Mouse (Mus musculus): ENCODE measurements around the gene Rgs14. TPM values are rescaled to one million over a fixed set of nuclear protein-coding genes. Genes with fewer than 3 reads are reported as not detected.

Gene Rgs14
- total and polyA plus RNA-seq, 3 experiments, result 0.23 to 1.9 (median 0.73) TPM

- WGBS, result 73% methylated on average over 7 of the region's 7 CpGs
- Histone ChIP-seq H3K36me3 (ENCODE audit: control insufficient read depth, insufficient read depth, low read length) (no peaks in the 10 kb centered on the region), H3K79me2 (replicated peaks; ENCODE audit: control insufficient read depth, insufficient read depth, low read length) (no peaks in the 10 kb centered on the region), H3K9ac (ENCODE audit: low read depth, low read length) (no peak overlapping the region), H3K4me3 (no peak overlapping the region), H3K27ac (no peak overlapping the region), H3K27me3 (ENCODE audit: control insufficient read depth, insufficient read depth, low read length) (peaks cover 3% of the 10 kb centered on the region), H3K4me1 (ENCODE audit: control insufficient read depth, insufficient read depth, low read length) (no peaks in the 10 kb centered on the region)
- DNase-seq, result no peak
- intact Hi-C loops (cut with DNase I), result no loop called here
- no peak for TF ChIP-seq EP300 (IDR thresholded peaks at IDR 0.05; ENCODE audit: insufficient read depth, low read depth, low read length)
- no peak for TF ChIP-seq CTCF (IDR thresholded peaks at IDR 0.05)
- no peak for TF ChIP-seq POLR2A (IDR thresholded peaks at IDR 0.05; ENCODE audit: insufficient read depth, low read depth, low read length)
Measured at GRCm38 (mm10) chr13:55411826-55412225, 42.3 kb downstream of the Rgs14 start.

- no peak overlapping the region for H3K9ac ChIP-seq (ENCODE audit: low read depth, low read length)
- WGBS, result 88% methylated on average over 13 of the region's 13 CpGs
- H3K4me1 ChIP-seq (ENCODE audit: control insufficient read depth, insufficient read depth, low read length), result no peaks in the 10 kb centered on the region
- H3K27me3 ChIP-seq (ENCODE audit: control insufficient read depth, insufficient read depth, low read length), result peaks cover 3% of the 10 kb centered on the region
- no peak for DNase-seq
- no peak overlapping the region for H3K27ac ChIP-seq
- intact Hi-C loops (cut with DNase I), result no loop called here
- no peaks in the 10 kb centered on the region for H3K36me3 ChIP-seq (ENCODE audit: control insufficient read depth, insufficient read depth, low read length)
- TF ChIP-seq CTCF (IDR thresholded peaks at IDR 0.05) (no peak), EP300 (IDR thresholded peaks at IDR 0.05; ENCODE audit: insufficient read depth, low read depth, low read length) (no peak), POLR2A (IDR thresholded peaks at IDR 0.05; ENCODE audit: insufficient read depth, low read depth, low read length) (no peak)
- H3K79me2 ChIP-seq (replicated peaks; ENCODE audit: control insufficient read depth, insufficient read depth, low read length), result no peaks in the 10 kb centered on the region
- no peak overlapping the region for H3K4me3 ChIP-seq
Measured at GRCm38 (mm10) chr13:55412643-55413307, 43.2 kb downstream of the Rgs14 start.

GRCm38 (mm10) chr13:55413333-55413732 is 43.8 kb downstream of the Rgs14 start:
- Histone ChIP-seq H3K4me1 (ENCODE audit: control insufficient read depth, insufficient read depth, low read length) (peaks cover 3% of the 10 kb centered on the region), H3K27ac (no peak overlapping the region), H3K36me3 (ENCODE audit: control insufficient read depth, insufficient read depth, low read length) (no peaks in the 10 kb centered on the region), H3K27me3 (ENCODE audit: control insufficient read depth, insufficient read depth, low read length) (peaks cover 3% of the 10 kb centered on the region), H3K9ac (ENCODE audit: low read depth, low read length) (no peak overlapping the region), H3K4me3 (no peak overlapping the region), H3K79me2 (replicated peaks; ENCODE audit: control insufficient read depth, insufficient read depth, low read length) (no peaks in the 10 kb centered on the region)
- 71% methylated on average over 12 of the region's 12 CpGs for WGBS
- DNase-seq, result no peak
- TF ChIP-seq CTCF (IDR thresholded peaks at IDR 0.05), result no peak
- no peak for TF ChIP-seq POLR2A (IDR thresholded peaks at IDR 0.05; ENCODE audit: insufficient read depth, low read depth, low read length)
- no peak for TF ChIP-seq EP300 (IDR thresholded peaks at IDR 0.05; ENCODE audit: insufficient read depth, low read depth, low read length)
- intact Hi-C loops (cut with DNase I), result no loop called here

- Histone ChIP-seq H3K4me1 (ENCODE audit: control insufficient read depth, insufficient read depth, low read length) (peaks cover 3% of the 10 kb centered on the region), H3K27me3 (ENCODE audit: control insufficient read depth, insufficient read depth, low read length) (peaks cover 3% of the 10 kb centered on the region), H3K79me2 (replicated peaks; ENCODE audit: control insufficient read depth, insufficient read depth, low read length) (no peaks in the 10 kb centered on the region), H3K9ac (ENCODE audit: low read depth, low read length) (0 out of 2 replicates have a peak within 1 kb of the TSS, but pooled peaks have one; percentile 6), H3K27ac (no peak within 1 kb of the TSS), H3K36me3 (ENCODE audit: control insufficient read depth, insufficient read depth, low read length) (no peaks in the 10 kb centered on the region), H3K4me3 (no peak within 1 kb of the TSS)
- WGBS, result 20% methylated on average over 41 of the region's 41 CpGs
- TF ChIP-seq POLR2A (IDR thresholded peaks at IDR 0.05; ENCODE audit: insufficient read depth, low read depth, low read length), result no peak
- no peak for TF ChIP-seq EP300 (IDR thresholded peaks at IDR 0.05; ENCODE audit: insufficient read depth, low read depth, low read length)
- TF ChIP-seq CTCF (IDR thresholded peaks at IDR 0.05), result no peak
- DNase-seq, result peak; percentile 17 to 45
- intact Hi-C loops (cut with DNase I), result no loop called here
Measured at GRCm38 (mm10) chr13:55414743-55415380, 45.3 kb downstream of the Rgs14 start, which contains the start of gene Pfn3. Gene Pfn3 (minus strand): TSS chr13:55415232.

GRCm38 (mm10) chr13:55418004-55418403 is 48.5 kb downstream of the Rgs14 start:
- Histone ChIP-seq H3K79me2 (replicated peaks; ENCODE audit: control insufficient read depth, insufficient read depth, low read length) (no peaks in the 10 kb centered on the region), H3K4me3 (no peak overlapping the region), H3K27ac (no peak overlapping the region), H3K27me3 (ENCODE audit: control insufficient read depth, insufficient read depth, low read length) (peaks cover 3% of the 10 kb centered on the region), H3K36me3 (ENCODE audit: control insufficient read depth, insufficient read depth, low read length) (no peaks in the 10 kb centered on the region), H3K4me1 (ENCODE audit: control insufficient read depth, insufficient read depth, low read length) (peaks cover 3% of the 10 kb centered on the region), H3K9ac (ENCODE audit: low read depth, low read length) (no peak overlapping the region)
- WGBS, result 9% methylated on average over 12 of the region's 12 CpGs
- TF ChIP-seq CTCF (IDR thresholded peaks at IDR 0.05), result peak; percentile 99
- TF ChIP-seq EP300 (IDR thresholded peaks at IDR 0.05; ENCODE audit: insufficient read depth, low read depth, low read length), result peak; percentile 56; the same call in 1 of the 2 replicates
- TF ChIP-seq POLR2A (IDR thresholded peaks at IDR 0.05; ENCODE audit: insufficient read depth, low read depth, low read length), result no peak
- intact Hi-C loops (cut with DNase I), result loop anchor here (1.0 kb wide), 2 partner anchors 53 to 99 kb away; no protein-coding TSS in a partner anchor
- peak; percentile 86 to 93 for DNase-seq

GRCm38 (mm10) chr13:55419142-55419541 is 49.6 kb downstream of the Rgs14 start:
- Histone ChIP-seq H3K9ac (ENCODE audit: low read depth, low read length) (no peak overlapping the region), H3K36me3 (ENCODE audit: control insufficient read depth, insufficient read depth, low read length) (no peaks in the 10 kb centered on the region), H3K27me3 (ENCODE audit: control insufficient read depth, insufficient read depth, low read length) (peaks cover 3% of the 10 kb centered on the region), H3K4me1 (ENCODE audit: control insufficient read depth, insufficient read depth, low read length) (peaks cover 3% of the 10 kb centered on the region), H3K27ac (no peak overlapping the region), H3K4me3 (no peak overlapping the region), H3K79me2 (replicated peaks; ENCODE audit: control insufficient read depth, insufficient read depth, low read length) (no peaks in the 10 kb centered on the region)
- TF ChIP-seq EP300 (IDR thresholded peaks at IDR 0.05; ENCODE audit: insufficient read depth, low read depth, low read length), result no peak
- intact Hi-C loops (cut with DNase I), result no loop called here
- 71% methylated on average over 5 of the region's 5 CpGs for WGBS
- DNase-seq, result no peak

Measured in heart, adult 2 months (tissue).